Mouse (Mus musculus): ENCODE measurements at regions not wholly inside any gene's neighbourhood (a gene's known extent, or its start where the extent isn't known, plus 50 kb on each side); places are given as distances from the start of the nearest gene placed in this dataset.

- intact Hi-C loops (cut with DNase I): no loop called here
- DNase-seq (ENCODE audit: low spot score): no peak
These were observed 52.1 kb upstream of the Fyn start for GRCm38 (mm10) chr10:39316533-39316932.

- intact Hi-C loops (cut with DNase I): no loop called here
- no peak for DNase-seq (ENCODE audit: low spot score)
These were observed 53.1 kb upstream of the Fyn start for GRCm38 (mm10) chr10:39315434-39316174.

- intact Hi-C loops (cut with DNase I): no loop called here
- DNase-seq (ENCODE audit: low spot score): no peak
These were observed 57.2 kb upstream of the Fyn start for GRCm38 (mm10) chr10:39311501-39311900.

GRCm38 (mm10) chr10:39308535-39308934, 60.1 kb upstream of the Fyn start:
- intact Hi-C loops (cut with DNase I): no loop called here
- DNase-seq (ENCODE audit: low spot score): no peak

- intact Hi-C loops (cut with DNase I): no loop called here
- DNase-seq (ENCODE audit: low spot score): no peak
These were observed 75.8 kb upstream of the Fyn start for GRCm38 (mm10) chr10:39292703-39293496.

GRCm38 (mm10) chr10:39291747-39292198, 76.9 kb upstream of the Fyn start:
- DNase-seq (ENCODE audit: low spot score): peak; percentile 21
- intact Hi-C loops (cut with DNase I): loop anchor here (2.0 kb wide), 1 partner anchor 51 kb away; no protein-coding TSS in a partner anchor

- intact Hi-C loops (cut with DNase I): loop anchor here (2.0 kb wide), 1 partner anchor 50 kb away; no protein-coding TSS in a partner anchor
- DNase-seq (ENCODE audit: low spot score): peak; percentile 46
These were observed 77.4 kb upstream of the Fyn start for GRCm38 (mm10) chr10:39291134-39291746.

GRCm38 (mm10) chr10:39290245-39290644, 78.4 kb upstream of the Fyn start:
- intact Hi-C loops (cut with DNase I): loop anchor here (2.0 kb wide), 1 partner anchor 49 kb away; no protein-coding TSS in a partner anchor
- no peak for DNase-seq (ENCODE audit: low spot score)

- DNase-seq (ENCODE audit: low spot score): no peak
- intact Hi-C loops (cut with DNase I): no loop called here
These were observed 88.2 kb upstream of the Fyn start for GRCm38 (mm10) chr10:39280366-39281000.

GRCm38 (mm10) chr10:39274202-39274601, 94.5 kb upstream of the Fyn start:
- intact Hi-C loops (cut with DNase I): no loop called here
- DNase-seq (ENCODE audit: low spot score): no peak

GRCm38 (mm10) chr10:39273426-39273825, 95.2 kb upstream of the Fyn start:
- intact Hi-C loops (cut with DNase I): no loop called here
- DNase-seq (ENCODE audit: low spot score): no peak

GRCm38 (mm10) chr10:39272387-39272949, 96.2 kb upstream of the Fyn start:
- DNase-seq (ENCODE audit: low spot score): no peak

GRCm38 (mm10) chr10:39270406-39270805, 98.2 kb upstream of the Fyn start:
- no peak for DNase-seq (ENCODE audit: low spot score)
- intact Hi-C loops (cut with DNase I): no loop called here

More at GRCm38 (mm10) chr10:39272387-39272949, 96.2 kb upstream of the Fyn start:
- intact Hi-C loops (cut with DNase I): no loop called here

GRCm38 (mm10) chr10:39267236-39267635, 101.4 kb upstream of the Fyn start:
- intact Hi-C loops (cut with DNase I): no loop called here

GRCm38 (mm10) chr10:39266482-39266881, 102.2 kb upstream of the Fyn start:
- intact Hi-C loops (cut with DNase I): no loop called here
- peak; percentile 71 for DNase-seq (ENCODE audit: low spot score)

More at GRCm38 (mm10) chr10:39267236-39267635, 101.4 kb upstream of the Fyn start:
- DNase-seq (ENCODE audit: low spot score): no peak

GRCm38 (mm10) chr10:39262466-39262865, 98.9 kb upstream of the Ccn6 start:
- intact Hi-C loops (cut with DNase I): no loop called here
- no peak for DNase-seq (ENCODE audit: low spot score)

- intact Hi-C loops (cut with DNase I): no loop called here
- DNase-seq (ENCODE audit: low spot score): peak; percentile 13
These were observed 97.9 kb upstream of the Ccn6 start for GRCm38 (mm10) chr10:39261174-39262145.

GRCm38 (mm10) chr10:39260061-39260460, 96.5 kb upstream of the Ccn6 start:
- DNase-seq (ENCODE audit: low spot score): no peak
- intact Hi-C loops (cut with DNase I): no loop called here

Measured in heart, postnatal 25 days (tissue).